Mouse (Mus musculus): ENCODE results near the gene Prune2. TPM values are rescaled to one million over a fixed set of nuclear protein-coding genes. Genes with fewer than 3 reads are reported as not detected.

The Prune2 gene
- total RNA-seq, 1 experiment, result 42.0 TPM

DNA sequence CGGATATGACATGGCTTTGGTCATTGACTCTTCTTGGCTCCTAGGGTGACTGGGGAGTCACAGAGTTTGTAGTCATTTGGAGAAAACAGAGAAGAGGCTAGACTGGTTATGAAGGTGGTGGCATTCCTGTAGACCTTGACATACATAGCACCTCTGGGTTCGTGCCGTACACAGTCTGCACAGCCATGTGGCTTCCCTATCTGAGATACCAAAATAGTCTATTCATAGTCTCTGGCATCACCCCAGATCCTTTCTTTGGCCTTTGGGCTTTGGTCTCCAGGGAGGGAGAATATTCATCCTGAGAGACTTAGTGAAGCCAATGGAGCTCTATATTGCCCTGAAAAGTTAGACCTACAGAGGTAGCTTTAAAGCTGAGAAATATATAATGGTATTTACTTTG, 5.1 kb downstream of the Prune2 start:
- Histone ChIP-seq H3K4me3 (ENCODE audit: insufficient read depth in 1 of 2, low read depth in 1 of 2, low read length in 2 of 2, poor library complexity in 1 of 2, severe bottlenecking in 1 of 2) (no peak overlapping the region), H3K9ac (ENCODE audit: insufficient read depth, low read depth, low read length, poor library complexity, severe bottlenecking) (no peak overlapping the region), H3K9me3 (ENCODE audit: control insufficient read depth, insufficient read depth, low read depth, low read length) (no peaks in the 10 kb centered on the region), H3K4me1 (ENCODE audit: control insufficient read depth in 2 of 2, insufficient read depth in 2 of 2, low read length in 2 of 2, poor library complexity in 1 of 2) (no peaks in the 10 kb centered on the region), H3K27ac (ENCODE audit: insufficient read depth, low read depth, low read length, poor library complexity, severe bottlenecking) (no peak overlapping the region), H3K36me3 (ENCODE audit: control insufficient read depth, insufficient read depth, low read length, poor library complexity, severe bottlenecking) (no peaks in the 10 kb centered on the region)
- TF ChIP-seq ZNF384 (IDR thresholded peaks at IDR 0.05; ENCODE audit: low read depth, low read length), result no peak
- TF ChIP-seq MAFK (IDR thresholded peaks at IDR 0.05; ENCODE audit: insufficient read depth, low read depth, low read length), result no peak
- TF ChIP-seq HCFC1 (IDR thresholded peaks at IDR 0.05; ENCODE audit: borderline replicate concordance, insufficient read depth, low read length), result no peak
- TF ChIP-seq ZC3H11A (IDR thresholded peaks at IDR 0.05; ENCODE audit: borderline replicate concordance, low read depth, low read length), result no peak
- TF ChIP-seq CHD2 (IDR thresholded peaks at IDR 0.05; ENCODE audit: low read depth, low read length), result no peak
- in situ Hi-C loops (cut with MboI; ENCODE audit: low sequenced_read_pairs in 2 of 2, unreplicated experiment in 2 of 2), result no loop called here
- DNase-seq (ENCODE audit: low read depth, low spot score), result no peak

DNA sequence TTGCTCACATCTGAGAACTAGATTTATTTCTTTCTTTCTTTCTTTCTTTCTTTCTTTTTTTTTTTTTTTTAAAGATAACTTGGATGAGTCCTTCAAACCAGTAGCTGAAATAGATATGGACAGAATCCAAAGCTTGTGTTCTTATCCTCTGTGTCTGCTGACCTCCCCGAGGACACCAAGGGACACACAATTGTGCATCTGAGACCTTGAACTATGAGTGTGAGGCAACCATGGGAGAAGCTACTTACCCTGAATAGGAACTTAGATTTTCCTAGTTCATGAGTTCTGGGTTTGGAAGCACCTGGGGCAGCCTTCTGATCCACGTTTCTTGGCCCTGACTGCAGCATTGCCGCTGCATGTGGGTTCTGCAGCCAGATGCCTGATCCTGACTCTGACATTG, 7.3 kb downstream of the Prune2 start:
- no peak overlapping the region for H3K27ac ChIP-seq (ENCODE audit: insufficient read depth, low read depth, low read length, poor library complexity, severe bottlenecking)
- H3K9me3 ChIP-seq (ENCODE audit: control insufficient read depth, insufficient read depth, low read depth, low read length), result no peaks in the 10 kb centered on the region
- in situ Hi-C loops (cut with MboI; ENCODE audit: low sequenced_read_pairs in 2 of 2, unreplicated experiment in 2 of 2), result no loop called here
- H3K4me3 ChIP-seq (ENCODE audit: insufficient read depth in 1 of 2, low read depth in 1 of 2, low read length in 2 of 2, poor library complexity in 1 of 2, severe bottlenecking in 1 of 2), result no peak overlapping the region
- no peaks in the 10 kb centered on the region for H3K4me1 ChIP-seq (ENCODE audit: control insufficient read depth in 2 of 2, insufficient read depth in 2 of 2, low read length in 2 of 2, poor library complexity in 1 of 2)
- H3K9ac ChIP-seq (ENCODE audit: insufficient read depth, low read depth, low read length, poor library complexity, severe bottlenecking), result no peak overlapping the region
- TF ChIP-seq ZC3H11A (IDR thresholded peaks at IDR 0.05; ENCODE audit: borderline replicate concordance, low read depth, low read length) (no peak), CHD2 (IDR thresholded peaks at IDR 0.05; ENCODE audit: low read depth, low read length) (no peak), HCFC1 (IDR thresholded peaks at IDR 0.05; ENCODE audit: borderline replicate concordance, insufficient read depth, low read length) (no peak), MAFK (IDR thresholded peaks at IDR 0.05; ENCODE audit: insufficient read depth, low read depth, low read length) (no peak), ZNF384 (IDR thresholded peaks at IDR 0.05; ENCODE audit: low read depth, low read length) (no peak)
- no peaks in the 10 kb centered on the region for H3K36me3 ChIP-seq (ENCODE audit: control insufficient read depth, insufficient read depth, low read length, poor library complexity, severe bottlenecking)
- DNase-seq (ENCODE audit: low read depth, low spot score), result no peak

DNA sequence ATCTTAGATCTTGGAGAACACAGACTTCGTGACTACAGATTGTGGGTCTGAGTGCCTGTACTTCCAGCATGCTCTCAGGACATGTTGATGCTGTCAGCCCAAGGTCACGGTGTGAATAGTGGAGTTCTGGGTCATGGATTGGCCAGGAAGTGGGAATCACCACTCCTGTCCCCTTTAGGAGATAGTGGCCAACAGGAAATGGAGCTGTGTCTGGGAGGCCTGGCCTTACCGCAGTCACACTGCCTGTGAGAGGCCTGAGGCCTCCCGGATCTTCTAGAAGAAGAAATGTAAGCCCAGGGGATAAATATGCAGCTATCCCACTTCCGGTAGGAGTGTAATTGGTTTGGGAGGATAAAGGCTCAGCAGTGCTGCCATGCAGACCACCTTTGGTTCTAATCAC, 12.8 kb downstream of the Prune2 start:
- no peak overlapping the region for H3K27ac ChIP-seq (ENCODE audit: insufficient read depth, low read depth, low read length, poor library complexity, severe bottlenecking)
- H3K36me3 ChIP-seq (ENCODE audit: control insufficient read depth, insufficient read depth, low read length, poor library complexity, severe bottlenecking), result no peaks in the 10 kb centered on the region
- in situ Hi-C loops (cut with MboI; ENCODE audit: low sequenced_read_pairs in 2 of 2, unreplicated experiment in 2 of 2), result no loop called here
- no peak for DNase-seq (ENCODE audit: low read depth, low spot score)
- no peaks in the 10 kb centered on the region for H3K4me1 ChIP-seq (ENCODE audit: control insufficient read depth in 2 of 2, insufficient read depth in 2 of 2, low read length in 2 of 2, poor library complexity in 1 of 2)
- TF ChIP-seq CHD2 (IDR thresholded peaks at IDR 0.05; ENCODE audit: low read depth, low read length) (no peak), ZC3H11A (IDR thresholded peaks at IDR 0.05; ENCODE audit: borderline replicate concordance, low read depth, low read length) (no peak), ZNF384 (IDR thresholded peaks at IDR 0.05; ENCODE audit: low read depth, low read length) (no peak), MAFK (IDR thresholded peaks at IDR 0.05; ENCODE audit: insufficient read depth, low read depth, low read length) (no peak), HCFC1 (IDR thresholded peaks at IDR 0.05; ENCODE audit: borderline replicate concordance, insufficient read depth, low read length) (no peak)
- H3K9me3 ChIP-seq (ENCODE audit: control insufficient read depth, insufficient read depth, low read depth, low read length), result no peaks in the 10 kb centered on the region
- H3K4me3 ChIP-seq (ENCODE audit: insufficient read depth in 1 of 2, low read depth in 1 of 2, low read length in 2 of 2, poor library complexity in 1 of 2, severe bottlenecking in 1 of 2), result no peak overlapping the region
- H3K9ac ChIP-seq (ENCODE audit: insufficient read depth, low read depth, low read length, poor library complexity, severe bottlenecking), result no peak overlapping the region

DNA sequence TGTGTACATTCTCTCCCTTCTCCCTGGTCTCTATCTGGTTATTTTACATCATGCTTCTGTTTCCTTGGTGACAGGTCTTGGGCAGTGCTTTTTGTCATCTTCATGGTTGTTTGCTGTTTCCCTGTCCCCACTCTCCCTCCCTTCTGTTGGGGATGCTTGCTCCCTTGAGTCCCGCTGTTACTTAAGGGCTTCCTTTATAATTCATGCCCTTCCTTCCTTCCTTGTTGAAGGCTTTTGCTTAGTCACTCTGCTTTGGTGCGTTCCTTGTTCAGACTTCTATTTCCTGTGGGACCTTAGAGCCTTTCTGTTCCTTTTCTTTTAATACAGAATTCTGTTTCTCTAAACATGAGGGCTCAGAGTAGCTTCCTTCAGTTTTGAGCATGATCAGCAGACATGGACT, 14.7 kb downstream of the Prune2 start:
- no peak overlapping the region for H3K4me3 ChIP-seq (ENCODE audit: insufficient read depth in 1 of 2, low read depth in 1 of 2, low read length in 2 of 2, poor library complexity in 1 of 2, severe bottlenecking in 1 of 2)
- DNase-seq (ENCODE audit: low read depth, low spot score), result no peak
- in situ Hi-C loops (cut with MboI; ENCODE audit: low sequenced_read_pairs in 2 of 2, unreplicated experiment in 2 of 2), result no loop called here
- no peaks in the 10 kb centered on the region for H3K4me1 ChIP-seq (ENCODE audit: control insufficient read depth in 2 of 2, insufficient read depth in 2 of 2, low read length in 2 of 2, poor library complexity in 1 of 2)
- H3K27ac ChIP-seq (ENCODE audit: insufficient read depth, low read depth, low read length, poor library complexity, severe bottlenecking), result no peak overlapping the region
- no peaks in the 10 kb centered on the region for H3K9me3 ChIP-seq (ENCODE audit: control insufficient read depth, insufficient read depth, low read depth, low read length)
- TF ChIP-seq ZC3H11A (IDR thresholded peaks at IDR 0.05; ENCODE audit: borderline replicate concordance, low read depth, low read length) (no peak), HCFC1 (IDR thresholded peaks at IDR 0.05; ENCODE audit: borderline replicate concordance, insufficient read depth, low read length) (no peak), CHD2 (IDR thresholded peaks at IDR 0.05; ENCODE audit: low read depth, low read length) (no peak), MAFK (IDR thresholded peaks at IDR 0.05; ENCODE audit: insufficient read depth, low read depth, low read length) (no peak), ZNF384 (IDR thresholded peaks at IDR 0.05; ENCODE audit: low read depth, low read length) (no peak)
- H3K36me3 ChIP-seq (ENCODE audit: control insufficient read depth, insufficient read depth, low read length, poor library complexity, severe bottlenecking), result no peaks in the 10 kb centered on the region
- H3K9ac ChIP-seq (ENCODE audit: insufficient read depth, low read depth, low read length, poor library complexity, severe bottlenecking), result no peak overlapping the region

DNA sequence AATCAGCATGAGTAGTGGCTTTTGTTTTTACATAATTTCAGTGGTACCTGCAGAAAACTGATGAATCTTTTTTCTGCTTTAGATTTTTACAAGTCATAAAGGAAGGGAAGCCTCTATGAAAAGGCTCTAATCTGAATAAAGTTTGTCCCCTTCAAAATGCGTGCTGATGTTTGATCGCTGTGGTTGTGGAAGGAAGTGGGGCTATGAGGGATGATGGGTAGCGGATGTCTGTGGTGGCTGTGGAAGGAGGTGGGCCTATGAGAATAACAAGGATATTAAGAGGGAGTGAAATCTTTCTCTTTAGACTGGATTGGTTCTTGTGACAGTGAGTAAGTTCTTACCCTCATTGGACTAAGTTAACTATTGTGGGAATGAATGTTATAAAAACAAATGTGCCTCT, 23.0 kb downstream of the Prune2 start:
- TF ChIP-seq HCFC1 (IDR thresholded peaks at IDR 0.05; ENCODE audit: borderline replicate concordance, insufficient read depth, low read length), result no peak
- TF ChIP-seq MAFK (IDR thresholded peaks at IDR 0.05; ENCODE audit: insufficient read depth, low read depth, low read length), result no peak
- no peak for TF ChIP-seq ZC3H11A (IDR thresholded peaks at IDR 0.05; ENCODE audit: borderline replicate concordance, low read depth, low read length)
- TF ChIP-seq CHD2 (IDR thresholded peaks at IDR 0.05; ENCODE audit: low read depth, low read length), result no peak
- TF ChIP-seq ZNF384 (IDR thresholded peaks at IDR 0.05; ENCODE audit: low read depth, low read length), result no peak
- Histone ChIP-seq H3K9ac (ENCODE audit: insufficient read depth, low read depth, low read length, poor library complexity, severe bottlenecking) (no peak overlapping the region), H3K4me1 (ENCODE audit: control insufficient read depth in 2 of 2, insufficient read depth in 2 of 2, low read length in 2 of 2, poor library complexity in 1 of 2) (no peaks in the 10 kb centered on the region), H3K36me3 (ENCODE audit: control insufficient read depth, insufficient read depth, low read length, poor library complexity, severe bottlenecking) (no peaks in the 10 kb centered on the region), H3K4me3 (ENCODE audit: insufficient read depth in 1 of 2, low read depth in 1 of 2, low read length in 2 of 2, poor library complexity in 1 of 2, severe bottlenecking in 1 of 2) (no peak overlapping the region), H3K27ac (ENCODE audit: insufficient read depth, low read depth, low read length, poor library complexity, severe bottlenecking) (no peak overlapping the region), H3K9me3 (ENCODE audit: control insufficient read depth, insufficient read depth, low read depth, low read length) (no peaks in the 10 kb centered on the region)
- in situ Hi-C loops (cut with MboI; ENCODE audit: low sequenced_read_pairs in 2 of 2, unreplicated experiment in 2 of 2), result no loop called here
- no peak for DNase-seq (ENCODE audit: low read depth, low spot score)

Data from ES-E14 (cell line).